Mouse (Mus musculus): ENCODE data around the gene Ldb3.
A peak's percentile ranks its signal among the peaks of the same experiment; 100 is the strongest.

Ldb3 gene

GRCm38 (mm10) chr14:34590017-34590570 lies 1.6 kb upstream of the Ldb3 start:
- DNase-seq: no peak

- DNase-seq: no peak
Observed at GRCm38 (mm10) chr14:34589185-34589713, 767 bp upstream of the Ldb3 start.

GRCm38 (mm10) chr14:34588005-34588404 lies 477 bp downstream of the Ldb3 start:
- no peak for DNase-seq

GRCm38 (mm10) chr14:34586871-34587270 lies 1.6 kb downstream of the Ldb3 start:
- no peak for DNase-seq

DNA sequence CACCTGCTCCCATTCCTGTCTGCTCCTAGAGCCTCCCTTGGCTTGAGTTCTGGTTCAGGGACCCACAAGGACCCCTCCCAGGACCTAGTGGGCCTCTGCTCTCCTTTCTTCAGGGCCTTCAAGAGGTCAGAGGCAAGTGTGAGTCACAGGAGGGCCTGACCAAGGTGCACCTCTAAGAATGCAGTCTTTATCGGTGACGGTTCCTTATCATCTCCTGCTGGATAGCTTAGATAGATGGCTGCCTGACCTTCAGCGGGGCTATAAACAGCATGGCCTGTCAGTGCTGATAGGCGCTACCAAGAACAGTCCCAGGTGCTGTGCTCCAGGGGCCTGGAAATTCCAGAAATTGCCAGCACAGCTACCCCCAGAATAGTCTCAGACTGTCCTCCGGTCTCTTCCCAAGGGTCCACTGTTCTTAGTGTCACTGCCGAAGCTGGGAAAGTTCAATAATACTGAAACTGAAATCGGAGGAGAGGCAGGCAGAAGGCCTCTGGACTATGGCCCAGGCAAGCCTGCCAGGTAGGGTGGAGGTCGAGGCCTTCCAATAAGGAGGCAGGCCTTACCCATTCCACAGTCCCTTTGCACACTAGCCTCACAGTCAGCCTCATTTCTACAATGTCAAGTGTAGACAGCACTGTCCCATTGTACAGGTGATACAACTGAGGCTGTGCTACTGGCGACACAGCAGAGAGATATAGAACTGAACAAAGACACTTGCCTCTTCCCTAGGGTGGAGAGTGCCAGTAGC lies 3.0 kb downstream of the Ldb3 start:
- no peak for DNase-seq

- no peak for DNase-seq
Observed at GRCm38 (mm10) chr14:34582740-34583427, 5.6 kb downstream of the Ldb3 start.

- no peak for DNase-seq
Observed at GRCm38 (mm10) chr14:34576858-34577257, 11.6 kb downstream of the Ldb3 start.

DNA sequence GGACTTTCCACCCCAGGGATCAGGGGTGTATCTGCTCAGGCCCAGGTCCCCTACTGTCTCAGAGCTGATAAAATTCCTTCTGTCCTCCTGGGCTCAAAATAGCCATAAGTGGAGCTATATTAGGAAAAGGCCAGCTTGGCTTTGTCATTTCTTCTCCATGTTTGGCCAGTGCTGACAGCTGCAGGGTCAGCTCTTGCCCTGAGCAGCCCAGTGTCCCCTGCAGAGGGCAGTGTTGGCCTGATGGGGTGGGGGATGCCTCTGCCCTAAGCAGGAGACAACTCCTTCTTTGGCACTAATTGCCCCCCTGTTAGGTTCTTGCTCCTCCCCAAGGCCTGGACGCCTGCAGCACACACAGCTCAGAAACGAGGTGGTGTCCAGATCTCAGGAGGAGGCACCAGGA lies 14.4 kb downstream of the Ldb3 start:
- DNase-seq: peak; percentile 12

DNA sequence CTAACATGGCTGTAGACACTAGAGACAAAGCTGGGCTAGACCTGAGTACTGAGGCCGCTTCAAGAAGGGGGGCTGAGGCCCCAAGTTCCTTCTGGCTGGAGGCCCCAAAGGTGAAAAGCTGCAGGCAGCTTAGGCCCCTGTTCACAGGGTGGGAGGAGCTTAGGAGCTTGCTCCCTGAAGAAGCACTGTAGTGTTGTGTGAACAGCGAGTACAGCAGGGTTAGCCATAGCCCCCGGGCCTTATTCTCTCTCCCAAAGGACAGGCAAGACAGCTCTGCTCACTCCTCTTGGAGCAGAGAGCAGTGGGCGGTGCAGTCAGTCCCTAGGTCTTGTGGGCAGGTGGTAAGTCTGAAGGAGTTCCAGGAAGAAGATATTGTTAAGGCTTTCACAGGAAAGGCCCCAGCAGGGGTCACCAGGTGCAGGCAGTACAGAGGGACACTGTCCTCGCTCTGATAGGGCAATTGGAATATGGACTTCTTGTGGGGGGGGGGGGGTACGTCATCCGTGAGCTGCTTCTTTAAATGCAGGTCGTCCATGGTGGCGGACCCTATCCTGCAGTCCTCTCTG lies 15.1 kb downstream of the Ldb3 start:
- DNase-seq: no peak

DNA sequence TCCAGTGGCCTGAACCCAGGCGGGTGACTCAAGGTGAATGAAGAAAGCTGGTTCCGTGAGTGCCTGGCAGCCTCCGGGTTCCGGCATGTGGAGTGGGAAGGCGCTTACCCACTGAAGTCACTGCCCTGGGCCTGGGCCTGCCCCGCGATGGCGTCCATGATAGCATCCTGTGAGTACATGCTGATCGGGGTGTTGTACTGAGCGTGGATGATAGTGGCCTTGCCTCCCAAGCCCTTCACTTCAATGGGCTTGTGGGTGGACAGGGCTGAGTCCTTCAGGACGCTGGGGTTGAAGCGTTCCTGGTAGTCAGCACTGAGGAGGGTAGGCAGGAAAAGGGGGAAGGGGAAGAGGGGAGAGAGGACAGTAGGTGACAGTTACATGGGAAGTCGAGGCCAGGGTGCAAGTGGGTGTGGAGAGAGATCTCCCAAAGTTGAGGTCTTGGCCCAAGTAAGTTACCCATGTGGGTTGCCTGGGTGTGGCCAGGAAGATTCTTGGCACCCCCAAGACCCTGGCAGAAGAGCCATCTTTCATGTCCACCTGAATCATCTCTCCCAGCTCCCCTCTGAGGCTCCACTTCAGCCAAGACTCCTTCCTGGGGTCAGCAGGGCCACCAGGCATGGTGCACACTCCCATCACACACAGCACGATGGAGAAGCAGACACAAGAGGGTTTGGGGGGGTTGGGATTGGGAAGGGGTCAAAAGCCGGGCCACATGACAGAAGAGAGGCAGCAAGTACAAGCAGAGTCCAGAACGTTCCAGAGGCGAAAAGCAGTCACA lies 16.7 kb downstream of the Ldb3 start:
- DNase-seq: no peak

- no peak for DNase-seq
Observed at GRCm38 (mm10) chr14:34570903-34571302, 17.6 kb downstream of the Ldb3 start.

- peak; percentile 77 for DNase-seq
Observed at GRCm38 (mm10) chr14:34570294-34570693, 18.2 kb downstream of the Ldb3 start.

DNA sequence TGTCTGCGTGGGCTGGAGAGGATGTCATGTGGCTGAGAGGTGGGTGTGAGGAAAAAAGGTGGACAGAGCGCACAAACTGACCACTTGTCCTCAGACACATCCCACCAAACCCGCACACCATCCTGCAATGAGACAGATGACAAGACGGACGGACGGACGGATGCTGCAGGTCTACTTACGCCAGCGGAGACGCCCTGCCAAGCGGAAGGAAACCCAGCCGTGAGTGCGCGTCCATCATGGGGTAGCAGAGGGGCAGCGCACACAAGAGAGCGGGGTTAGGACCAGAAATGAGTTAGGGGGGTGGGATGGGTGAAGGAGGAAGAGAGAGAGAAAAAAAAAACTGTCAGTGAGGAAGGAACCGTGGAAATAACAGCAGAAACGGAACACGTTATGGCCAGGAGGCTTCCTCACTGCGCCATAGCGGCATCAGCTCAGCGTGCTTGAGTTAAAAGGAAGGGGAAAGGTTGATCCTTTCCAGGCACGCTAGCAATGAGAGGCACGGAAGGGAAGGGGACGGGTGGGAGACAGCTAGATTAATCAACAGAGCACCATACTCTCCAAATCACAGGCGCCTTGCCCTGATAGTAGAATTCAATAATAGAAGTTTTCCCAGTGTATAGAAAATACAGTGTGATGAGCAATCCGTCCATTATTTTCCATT lies 18.8 kb downstream of the Ldb3 start:
- DNase-seq: no peak

GRCm38 (mm10) chr14:34568626-34569025 lies 19.9 kb downstream of the Ldb3 start:
- no peak for DNase-seq

GRCm38 (mm10) chr14:34567697-34568096 lies 20.8 kb downstream of the Ldb3 start:
- DNase-seq: no peak

DNA sequence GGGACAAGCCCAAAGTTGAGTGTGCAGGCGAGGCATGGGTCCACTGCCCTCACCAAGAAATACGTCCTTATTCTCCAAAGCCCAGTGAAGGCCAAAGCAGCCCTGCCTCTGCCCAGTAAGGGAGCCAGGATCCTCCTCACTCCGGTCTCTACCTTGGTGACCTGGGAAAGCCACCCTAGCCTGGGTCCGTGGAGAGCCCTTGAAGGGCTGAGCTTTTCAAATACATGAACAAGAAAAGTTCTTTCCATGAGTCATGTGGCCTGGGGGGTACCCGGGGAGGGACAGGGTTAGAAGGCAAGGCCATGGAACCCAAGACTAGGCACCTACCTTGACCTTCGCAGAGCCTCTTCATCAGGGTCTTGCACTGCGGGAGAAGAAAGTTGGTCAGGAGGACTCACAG lies 22.0 kb downstream of the Ldb3 start:
- no peak for DNase-seq

GRCm38 (mm10) chr14:34565711-34566110 lies 22.8 kb downstream of the Ldb3 start:
- DNase-seq: peak; percentile 65

DNA sequence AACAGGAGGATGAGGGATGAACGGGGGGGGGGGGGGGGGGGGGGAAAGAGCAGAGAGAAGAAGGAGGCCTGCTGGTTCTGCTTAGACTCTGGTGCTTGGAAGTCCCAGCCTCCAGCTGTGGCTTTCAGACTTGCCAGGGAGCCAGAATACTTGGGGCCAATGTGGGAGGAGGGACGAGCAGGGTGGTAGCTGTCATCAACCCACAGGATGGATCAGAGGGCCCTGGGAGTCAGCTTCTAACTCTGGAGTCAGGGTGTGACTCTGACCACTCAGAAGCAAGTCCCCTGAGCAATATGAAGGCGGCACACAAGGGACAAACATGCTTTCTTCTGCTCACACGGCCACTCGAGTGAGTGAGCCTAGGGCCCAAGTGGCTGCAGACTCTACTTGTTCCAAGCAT lies 23.8 kb downstream of the Ldb3 start:
- DNase-seq: peak; percentile 58

- DNase-seq: no peak
Observed at GRCm38 (mm10) chr14:34562393-34562792, 26.1 kb downstream of the Ldb3 start.

DNA sequence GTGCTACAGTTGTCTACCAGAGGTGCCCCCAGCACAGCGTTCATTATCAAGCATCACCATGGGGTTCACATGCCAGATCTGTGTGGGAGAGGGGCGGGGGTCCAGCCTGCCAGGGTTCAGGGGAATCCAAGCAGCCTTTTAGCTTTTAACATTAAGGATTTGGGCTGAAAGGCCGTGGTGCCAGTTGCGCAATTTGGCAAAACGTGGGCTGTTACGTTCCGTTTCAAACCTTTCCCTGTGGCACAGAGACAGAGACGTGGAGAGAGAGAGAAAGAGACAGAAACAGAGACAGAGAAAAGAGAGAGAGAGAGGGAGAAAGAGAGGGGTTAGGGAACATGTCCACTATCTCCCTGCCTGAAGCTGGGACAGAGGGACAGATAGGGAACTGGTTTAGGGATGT lies 26.8 kb downstream of the Ldb3 start:
- DNase-seq: no peak

GRCm38 (mm10) chr14:34558947-34559346 lies 29.5 kb downstream of the Ldb3 start:
- DNase-seq: no peak

GRCm38 (mm10) chr14:34555211-34555610 lies 33.3 kb downstream of the Ldb3 start:
- DNase-seq: no peak
